Mouse (Mus musculus): ENCODE measurements at regions not wholly inside any gene's neighbourhood (a gene's known extent, or its start where the extent isn't known, plus 50 kb on each side); places are given as distances from the start of the nearest gene placed in this dataset.

DNA sequence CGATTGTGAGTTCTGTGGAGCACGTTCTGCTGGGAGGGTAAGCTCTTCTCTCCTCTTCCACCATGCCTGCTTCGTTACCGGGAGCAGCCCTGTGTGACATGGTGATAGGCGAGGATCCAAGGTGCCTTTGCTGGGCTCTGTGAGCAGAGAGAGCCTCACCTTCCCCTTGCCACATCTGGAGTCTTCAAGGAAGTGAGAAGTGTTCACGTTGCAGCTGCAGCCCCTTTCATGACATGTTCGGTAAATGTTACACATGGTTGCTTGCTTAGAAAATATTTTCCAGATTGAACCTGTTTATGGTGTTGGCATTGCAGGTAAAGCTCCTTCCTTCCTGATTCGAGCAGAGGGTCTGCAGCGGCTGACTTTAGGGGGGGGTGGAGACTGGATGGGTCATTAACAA lies 244.0 kb downstream of the Ttll7 start:
- DNase-seq (ENCODE audit: low spot score), result no peak

DNA sequence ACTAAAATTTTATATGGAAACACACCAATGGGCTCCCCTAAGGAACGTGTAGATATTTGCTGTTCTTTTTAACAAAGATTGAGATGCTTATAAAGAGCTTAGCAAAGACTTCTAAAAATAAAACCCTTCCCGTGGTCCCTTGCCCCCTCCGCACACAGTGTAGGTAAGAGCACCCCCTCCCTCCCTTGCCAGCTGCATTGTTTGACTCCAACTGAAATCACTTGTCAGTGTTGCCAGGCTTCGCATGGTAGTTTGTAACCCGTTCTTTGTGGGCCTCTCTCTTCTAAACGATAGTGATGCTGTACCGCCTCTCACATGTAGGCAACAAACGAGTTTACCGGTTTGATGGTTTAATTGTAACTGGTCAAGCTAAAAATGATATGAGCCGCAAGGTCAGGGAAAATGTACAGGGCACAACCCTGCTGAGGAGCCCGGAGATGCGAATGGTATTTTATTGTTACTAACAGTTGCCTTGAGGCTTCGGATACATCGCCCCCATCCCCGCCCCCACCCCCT lies 246.0 kb downstream of the Ttll7 start:
- DNase-seq (ENCODE audit: low spot score), result no peak

DNA sequence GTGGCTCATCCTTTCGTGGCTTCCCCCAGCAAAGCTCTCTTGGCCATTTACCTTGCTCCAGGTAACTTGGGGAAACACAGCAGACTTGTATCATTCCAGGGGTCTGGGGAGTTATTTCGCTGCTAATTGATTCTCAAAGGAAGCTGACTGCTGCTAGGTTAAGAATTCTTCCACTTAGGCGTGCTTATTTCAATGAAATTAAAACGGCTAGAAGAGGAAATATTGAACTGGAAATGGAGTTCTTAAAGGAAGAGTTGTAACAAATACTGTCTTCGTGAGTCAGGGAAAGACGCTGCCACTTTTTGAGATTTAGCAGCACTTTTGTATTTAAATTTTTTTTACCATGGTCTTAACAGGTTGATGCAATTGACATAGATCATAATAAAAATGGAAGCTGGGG lies 246.4 kb downstream of the Ttll7 start:
- DNase-seq (ENCODE audit: low spot score), result no peak

DNA sequence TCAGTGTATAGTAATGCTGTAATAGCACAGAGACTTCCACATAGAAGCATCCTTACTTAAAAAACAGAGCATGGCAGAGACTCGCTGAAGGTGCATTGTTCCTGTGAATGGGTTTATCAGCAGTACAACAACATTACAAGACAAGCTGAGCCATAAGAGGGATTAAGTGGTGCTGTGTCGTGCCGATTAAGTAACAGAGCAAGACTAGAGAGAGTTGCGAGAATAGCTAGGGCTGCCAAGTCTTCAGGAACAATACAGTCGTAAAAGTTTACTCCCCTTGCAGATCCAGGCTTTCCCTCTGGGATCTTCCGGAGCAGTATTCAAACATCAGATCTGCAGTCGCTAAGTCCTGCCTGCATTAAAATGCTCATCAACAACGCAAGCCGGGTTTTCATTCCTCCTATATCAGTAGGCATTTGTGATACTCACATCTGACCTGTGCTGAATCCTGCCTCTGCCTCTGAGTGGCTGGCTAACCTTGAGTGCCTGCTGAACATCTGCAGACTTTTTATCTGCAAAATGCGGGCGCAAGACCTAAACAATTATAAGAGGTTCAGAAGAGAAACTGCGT lies 247.1 kb downstream of the Ttll7 start:
- no peak for DNase-seq (ENCODE audit: low spot score)

DNA sequence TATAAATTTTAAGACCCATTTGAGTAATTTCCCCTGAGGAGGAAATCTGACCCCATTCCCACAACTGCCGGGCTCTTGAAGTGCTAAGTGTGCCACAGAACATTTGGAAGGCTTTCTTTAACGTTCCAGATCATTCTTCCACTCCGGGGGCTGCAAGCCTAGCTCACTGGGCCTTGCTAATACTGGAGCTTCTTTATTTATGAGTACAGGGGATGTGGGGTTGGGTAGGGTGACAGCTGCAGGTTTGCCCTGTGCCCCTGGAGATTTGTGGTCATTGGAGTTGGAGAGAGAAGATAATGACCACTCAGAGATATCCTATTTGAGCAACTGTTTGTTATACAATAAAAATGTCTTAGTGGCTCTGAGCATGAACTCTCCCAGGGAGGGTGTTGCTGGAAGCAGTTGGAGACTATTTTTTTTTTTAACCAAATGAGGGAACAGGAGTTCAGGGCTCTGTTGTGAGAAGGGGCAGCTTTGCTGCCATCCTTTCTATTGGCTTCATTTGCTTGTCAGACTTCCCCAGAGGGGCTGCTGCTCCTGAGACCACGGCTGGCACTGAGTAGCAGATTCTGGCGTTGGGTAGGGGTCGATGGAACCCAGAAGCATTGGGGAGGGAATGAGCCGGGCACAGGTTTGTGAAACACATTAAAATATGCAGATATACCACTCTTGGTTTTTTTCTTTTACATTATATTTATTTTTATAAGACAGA lies 249.0 kb downstream of the Ttll7 start:
- DNase-seq (ENCODE audit: low spot score), result no peak

DNA sequence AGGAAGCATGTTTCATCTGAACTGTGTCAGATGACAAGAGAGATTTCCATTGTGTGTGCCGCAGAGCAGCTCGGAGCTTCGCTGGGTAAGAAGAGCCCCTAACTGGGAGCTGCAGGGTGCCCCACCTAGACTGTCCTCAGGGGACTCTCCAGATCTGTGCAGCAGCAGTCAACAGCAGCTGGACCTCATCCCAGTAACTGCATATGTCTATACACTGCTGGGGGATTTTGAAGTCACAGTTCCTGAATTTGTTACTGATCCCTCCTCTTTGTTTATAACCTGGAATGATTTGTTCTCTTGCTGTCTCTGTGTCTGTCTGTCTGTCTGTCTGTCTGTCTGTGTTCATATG lies 249.6 kb downstream of the Ttll7 start:
- no peak for DNase-seq (ENCODE audit: low spot score)

DNA sequence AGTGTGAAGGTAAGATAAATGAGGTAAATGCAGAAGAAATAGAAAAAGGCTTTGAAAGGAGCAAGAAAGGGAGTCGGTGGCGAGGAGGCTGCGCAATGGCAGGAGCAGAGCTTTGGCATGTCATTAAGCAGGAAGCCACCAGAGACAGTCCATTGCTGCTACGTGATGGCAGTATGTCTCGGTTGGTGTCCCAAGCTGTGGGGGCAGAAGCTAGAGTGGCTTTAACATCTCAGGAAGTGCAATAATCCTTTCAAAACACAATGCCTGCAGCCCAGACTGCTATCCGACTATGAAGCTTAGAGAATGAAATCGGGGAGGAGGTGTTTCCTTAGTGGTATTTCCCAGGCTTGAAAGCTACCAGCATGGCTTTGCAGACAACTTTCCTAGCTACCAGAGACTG lies 251.3 kb downstream of the Ttll7 start:
- DNase-seq (ENCODE audit: low spot score), result no peak

DNA sequence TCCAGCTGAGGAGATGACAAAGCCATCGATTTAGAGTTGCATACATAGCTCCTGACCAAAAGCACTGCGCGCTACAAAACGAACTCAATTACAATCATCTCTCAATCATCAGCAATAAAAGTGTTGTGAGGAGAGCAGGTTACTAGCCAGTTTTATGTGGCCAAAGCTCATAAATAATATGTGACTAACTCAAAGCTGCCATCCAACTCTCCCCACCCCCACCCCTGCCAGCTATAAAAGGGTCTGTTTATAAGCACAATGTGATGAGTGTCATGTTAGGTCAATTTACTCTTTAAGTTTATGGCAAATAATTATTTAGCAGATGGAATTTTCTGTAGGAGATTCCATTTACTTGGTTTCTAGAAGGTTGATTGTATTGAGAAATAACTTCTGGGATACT lies 265.4 kb downstream of the Ttll7 start:
- DNase-seq (ENCODE audit: low spot score), result no peak

DNA sequence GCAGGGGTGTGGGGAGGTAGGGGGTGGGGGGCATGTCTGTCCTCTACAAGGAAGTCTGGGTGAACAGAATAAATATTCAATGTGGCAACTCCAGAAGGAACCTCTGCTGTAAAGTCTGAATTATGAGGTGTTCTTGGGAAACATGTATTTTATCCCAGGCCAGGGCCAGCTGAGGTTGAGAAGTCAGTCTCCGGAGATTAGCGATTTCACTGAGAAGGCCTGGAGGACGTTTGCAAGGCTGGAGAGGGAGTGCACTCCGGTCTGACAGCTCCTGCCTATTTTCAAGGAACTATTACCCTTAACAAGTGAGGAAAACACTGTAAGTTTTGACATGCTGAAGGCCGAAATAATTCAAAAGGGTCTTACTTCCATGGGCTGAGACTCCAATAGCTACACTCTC lies 265.9 kb downstream of the Ttll7 start:
- DNase-seq (ENCODE audit: low spot score), result no peak

DNA sequence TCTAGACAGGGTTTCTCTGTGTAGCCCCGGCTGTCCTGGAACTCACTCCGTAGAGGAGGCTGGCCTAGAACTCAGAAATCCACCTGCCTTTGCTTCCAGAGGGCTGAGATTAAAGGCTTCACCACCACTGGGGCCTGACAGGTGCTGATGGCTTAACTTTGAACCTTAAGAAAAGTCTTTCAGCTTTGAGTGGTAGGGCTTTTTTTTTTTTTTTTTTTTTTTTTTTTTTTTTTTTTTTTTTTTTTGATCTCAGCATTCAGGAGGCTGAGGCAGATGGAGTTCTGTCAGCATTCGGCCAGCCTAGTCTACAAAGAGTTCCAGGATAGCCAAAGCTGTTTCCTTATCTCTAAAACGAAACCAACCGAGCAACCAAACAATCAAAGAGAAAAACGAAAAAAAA lies 266.5 kb downstream of the Ttll7 start:
- DNase-seq (ENCODE audit: low spot score), result no peak

DNA sequence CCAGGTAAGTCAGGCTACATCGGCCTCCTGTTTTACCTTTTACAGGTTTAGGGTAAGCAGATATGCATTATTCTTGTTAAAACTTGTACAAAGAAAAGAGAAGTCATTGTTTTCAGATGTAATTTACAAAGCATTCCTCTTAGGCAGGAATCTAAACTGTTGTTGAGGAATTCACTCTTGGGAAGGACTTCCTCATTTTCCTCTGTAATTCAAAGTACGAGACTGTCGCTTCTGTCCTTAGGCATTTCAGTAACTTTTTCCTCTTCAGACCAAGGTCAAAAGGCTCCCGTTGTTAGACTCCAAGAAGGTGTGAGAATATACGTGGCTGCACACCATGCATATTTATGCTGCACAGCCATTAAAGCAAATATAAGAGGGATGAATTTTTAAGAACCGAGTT lies 269.7 kb downstream of the Ttll7 start:
- no peak for DNase-seq (ENCODE audit: low spot score)

DNA sequence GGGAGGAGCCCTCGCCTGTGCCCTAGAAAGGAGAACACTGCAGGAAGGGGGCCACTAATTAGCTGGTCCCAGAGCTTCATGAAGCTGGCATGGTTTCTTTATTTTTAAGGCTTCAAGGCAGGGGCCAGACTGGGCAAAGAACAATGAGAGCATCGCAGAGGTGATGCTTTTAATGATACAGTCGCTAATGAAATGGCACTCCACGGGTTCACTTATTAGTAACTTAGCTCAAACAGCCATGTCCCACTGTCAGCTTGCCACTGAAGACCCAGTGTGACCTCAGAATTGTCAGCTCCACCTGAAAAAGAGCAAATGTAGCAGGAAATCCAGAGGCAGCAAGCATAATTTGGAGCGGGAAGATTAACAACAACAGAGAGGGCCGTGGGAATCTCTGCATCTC lies 275.6 kb downstream of the Ttll7 start:
- DNase-seq (ENCODE audit: low spot score), result no peak

DNA sequence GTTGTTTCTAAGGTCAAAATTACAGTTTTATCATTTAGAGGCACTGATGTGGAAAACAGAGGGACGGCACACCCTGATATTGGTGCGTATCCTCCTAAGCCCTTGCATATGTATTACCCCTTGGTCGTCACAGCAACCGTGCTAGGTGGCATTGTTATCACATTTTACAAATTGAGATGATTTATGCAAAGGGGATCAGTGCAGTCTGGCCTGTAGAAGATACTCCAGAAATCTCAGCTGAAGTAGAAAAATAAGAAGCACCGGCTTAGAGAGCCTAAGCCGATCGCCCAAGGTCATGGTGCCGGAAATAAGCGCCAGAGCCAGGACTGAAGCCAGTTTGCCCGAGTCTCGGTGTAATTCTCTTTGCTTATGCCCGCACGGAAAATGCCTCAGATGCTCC lies 280.7 kb downstream of the Ttll7 start:
- DNase-seq (ENCODE audit: low spot score), result no peak

DNA sequence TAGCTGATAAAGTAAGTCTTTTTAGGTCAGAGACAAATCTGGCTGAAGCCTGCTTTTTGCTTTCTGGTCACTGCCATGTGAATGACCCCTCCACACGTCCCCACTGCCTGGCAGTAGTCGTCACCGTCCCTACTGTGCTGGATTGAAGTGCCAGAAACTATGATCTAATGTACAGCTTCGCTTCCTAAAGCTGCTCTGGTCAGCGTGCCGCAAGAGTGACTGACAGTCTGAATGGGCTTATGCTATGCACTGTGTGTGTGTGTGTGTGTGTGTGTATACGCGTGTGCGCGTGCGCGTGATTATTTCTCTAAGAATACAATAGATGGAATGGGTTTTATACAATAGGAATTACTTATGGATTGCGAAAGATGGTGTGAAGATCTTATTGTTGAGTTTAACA lies 281.2 kb downstream of the Ttll7 start:
- DNase-seq (ENCODE audit: low spot score), result no peak

DNA sequence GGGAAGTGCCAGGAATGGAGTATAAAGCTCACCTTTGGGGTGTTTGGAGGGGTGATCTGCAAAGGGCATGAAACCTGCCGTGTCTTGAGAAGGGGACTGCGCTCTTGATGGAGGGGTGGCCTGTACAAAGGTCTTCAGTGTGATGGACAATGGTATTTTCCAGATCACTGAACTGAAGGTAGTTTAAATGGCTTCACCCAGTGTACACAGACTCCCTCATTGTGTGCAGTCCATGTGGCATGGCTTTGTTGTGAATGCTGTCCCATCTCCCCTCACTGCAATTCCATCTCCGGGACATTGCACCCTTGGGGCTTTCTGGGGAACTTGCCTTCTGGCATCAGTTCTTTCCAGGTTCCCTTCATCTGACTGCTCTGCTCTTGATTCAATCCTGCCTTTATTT lies 288.2 kb downstream of the Ttll7 start:
- DNase-seq (ENCODE audit: low spot score), result no peak

DNA sequence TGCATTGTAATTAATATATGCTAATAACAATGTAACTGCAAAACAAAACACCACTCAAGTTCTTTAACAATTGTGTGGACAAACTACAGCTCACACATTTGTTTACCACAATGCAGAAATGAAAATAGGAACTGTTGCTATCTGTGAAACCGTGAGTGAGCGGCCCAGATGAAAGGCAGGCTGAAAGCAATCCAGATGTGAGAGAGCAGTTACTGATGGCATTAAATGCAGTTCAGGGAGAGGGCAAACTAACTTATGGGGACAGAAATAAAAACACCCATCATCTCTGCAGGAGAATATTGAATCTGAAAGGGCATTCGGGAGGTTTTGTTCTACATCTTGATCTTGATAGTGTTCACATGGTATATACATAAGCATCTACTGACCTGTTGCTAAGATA lies 301.3 kb downstream of the Ttll7 start:
- no peak for DNase-seq (ENCODE audit: low spot score)

DNA sequence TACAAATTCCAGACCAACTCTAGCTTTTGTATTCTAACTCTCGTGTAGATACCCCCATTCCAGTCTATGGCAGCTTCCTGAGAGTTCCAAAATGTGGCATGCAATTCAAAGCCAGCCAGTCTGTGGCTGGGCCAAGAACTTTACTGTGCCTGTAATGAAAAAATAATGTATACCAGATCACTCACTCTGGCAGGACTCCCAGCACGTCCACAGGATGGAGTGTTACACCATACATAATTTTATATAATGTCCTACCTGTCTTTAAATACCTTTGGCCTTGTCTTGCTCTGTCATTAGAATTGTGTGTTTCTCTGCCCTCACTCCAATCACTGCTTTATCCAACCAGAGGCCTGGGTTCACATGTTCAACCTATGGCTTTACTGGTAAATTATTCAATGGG lies 301.8 kb downstream of the Ttll7 start:
- DNase-seq (ENCODE audit: low spot score), result no peak

DNA sequence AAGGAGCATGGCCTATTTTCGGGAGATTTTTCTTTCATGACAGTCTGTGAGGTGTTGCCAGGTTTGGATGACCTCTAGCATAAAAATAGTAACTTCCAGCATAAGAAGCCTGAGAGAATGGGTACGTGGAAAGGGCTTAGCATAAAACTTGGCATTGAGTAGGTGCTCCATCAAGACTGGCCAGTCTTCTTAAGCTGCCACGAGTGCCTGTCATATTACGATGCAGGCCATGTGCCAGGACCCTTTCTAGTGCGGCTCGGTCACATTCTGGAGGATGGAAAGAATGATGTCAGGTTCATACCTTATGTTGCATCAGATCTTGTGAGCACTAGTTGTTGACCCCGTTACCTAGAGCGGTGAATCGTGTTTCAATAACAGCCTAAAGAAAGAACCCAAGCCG lies 311.0 kb downstream of the Ttll7 start:
- no peak for DNase-seq (ENCODE audit: low spot score)

DNA sequence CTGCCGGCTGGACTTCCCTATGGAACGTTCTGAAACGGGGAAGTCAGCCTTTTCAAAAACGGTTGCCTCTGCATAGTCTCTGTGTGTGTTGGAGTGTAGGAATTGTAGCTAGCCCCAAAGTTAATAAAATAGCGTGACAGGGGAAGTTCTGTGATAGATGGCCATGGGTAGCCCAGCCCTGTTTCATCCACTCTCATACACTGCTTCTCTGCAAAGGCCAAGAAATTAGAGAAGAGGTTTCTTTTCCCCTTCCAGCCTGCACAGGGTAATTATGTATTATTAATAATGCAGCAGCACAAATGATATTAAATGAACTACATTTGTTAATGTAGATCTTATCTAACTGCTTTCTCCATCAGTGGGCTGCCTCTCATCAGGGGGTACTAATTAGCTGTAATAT lies 311.4 kb downstream of the Ttll7 start:
- no peak for DNase-seq (ENCODE audit: low spot score)

DNA sequence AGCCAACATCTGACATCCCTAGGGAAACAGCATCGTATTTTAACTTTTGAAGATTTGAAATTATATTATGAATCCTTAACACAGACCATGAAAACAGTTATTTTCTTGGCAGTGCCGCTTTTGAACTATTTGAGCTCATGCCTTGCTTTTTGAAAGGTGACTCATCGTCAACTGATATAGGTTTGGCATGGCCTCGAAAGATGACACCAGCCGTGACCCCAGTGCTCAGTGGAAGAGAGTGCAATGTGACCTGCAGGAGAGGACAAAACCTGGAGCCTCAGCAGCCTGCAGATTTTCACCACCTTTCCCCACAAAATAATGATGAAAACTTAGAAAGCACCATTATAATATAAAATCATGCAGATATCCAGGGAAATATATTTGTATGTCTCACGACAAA lies 312.8 kb downstream of the Ttll7 start:
- DNase-seq (ENCODE audit: low spot score), result no peak

DNA sequence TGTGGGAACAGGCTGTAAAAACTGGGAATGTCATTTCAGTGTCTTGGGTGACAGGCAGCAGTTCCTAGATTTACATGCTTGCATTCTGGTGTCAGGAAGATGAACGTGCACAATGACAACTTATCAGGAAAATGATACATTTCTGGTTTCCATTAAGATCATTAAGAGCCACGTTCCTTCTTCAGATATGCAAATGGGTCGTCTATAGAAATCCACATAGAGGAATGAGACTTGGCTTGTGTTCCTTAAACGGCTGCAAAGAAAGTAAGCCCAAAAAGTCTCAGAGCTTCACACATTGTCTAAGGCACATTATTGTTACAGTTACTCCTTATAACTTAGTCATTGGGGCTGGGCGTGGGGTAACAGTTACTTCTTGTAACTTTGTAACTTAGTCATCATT lies 314.4 kb downstream of the Ttll7 start:
- no peak for DNase-seq (ENCODE audit: low spot score)

DNA sequence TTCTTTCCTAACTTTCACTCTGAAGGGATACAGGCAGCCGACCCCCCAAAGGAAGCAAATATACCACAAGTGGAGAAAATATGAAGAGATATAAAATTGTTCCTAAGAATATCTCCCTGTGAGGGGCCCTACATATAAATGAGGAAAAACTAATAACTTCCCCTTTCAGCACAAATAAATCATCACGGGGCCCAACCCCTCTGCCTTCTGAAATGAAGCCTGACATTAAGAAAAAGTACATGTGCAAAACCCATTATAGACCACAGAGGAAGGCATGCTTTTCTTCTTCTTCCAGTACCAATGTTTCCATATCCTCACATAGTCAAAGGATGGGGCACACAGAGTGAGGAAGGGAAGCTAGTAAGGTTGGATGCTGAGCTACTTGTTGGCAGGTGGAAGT lies 317.0 kb downstream of the Ttll7 start:
- no peak for DNase-seq (ENCODE audit: low spot score)

DNA sequence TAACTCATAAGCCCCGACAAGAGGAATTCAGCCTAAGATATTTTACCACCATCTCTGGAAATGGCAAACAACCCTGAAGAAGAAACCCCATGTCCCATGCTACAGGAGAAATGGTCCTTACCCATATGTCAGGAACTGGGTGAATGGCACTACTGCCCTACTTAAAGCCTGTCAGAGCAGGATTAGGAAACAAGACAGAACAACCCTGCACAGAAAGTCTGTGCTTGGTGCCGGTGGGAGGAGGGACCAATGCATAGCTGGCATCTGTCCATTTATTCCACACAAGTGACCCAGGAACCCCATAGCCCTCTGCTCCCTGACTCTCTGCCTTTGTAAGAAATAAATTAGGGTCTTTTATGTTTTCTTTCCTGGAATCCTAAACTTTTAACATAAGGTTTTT lies 317.9 kb downstream of the Ttll7 start:
- DNase-seq (ENCODE audit: low spot score), result no peak

DNA sequence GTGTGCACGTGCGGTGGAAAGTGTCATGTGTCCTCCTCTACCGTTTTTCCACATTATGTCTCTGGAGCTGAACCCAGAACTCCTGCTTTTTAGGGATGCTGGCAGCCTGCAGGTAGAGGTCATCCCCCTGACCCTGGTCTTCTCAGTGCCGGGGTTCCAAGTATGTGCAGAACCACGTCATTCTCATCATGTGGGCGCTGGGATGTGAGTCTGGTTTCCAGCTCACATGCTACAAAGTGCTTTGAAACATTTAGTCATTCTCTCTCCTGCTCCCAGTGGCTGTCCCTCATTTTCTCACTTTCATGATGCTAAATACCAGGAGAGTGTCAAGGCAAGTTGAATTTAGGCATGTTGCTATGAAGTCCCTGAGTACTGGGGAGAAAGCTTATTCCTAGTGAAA lies 326.6 kb downstream of the Ttll7 start:
- DNase-seq (ENCODE audit: low spot score), result no peak

Measured in layer of hippocampus, adult 11-12 months (tissue).